Mouse (Mus musculus) urinary bladder, adult 2 months (tissue): ENCODE data around the gene Ppp5c. TPM values are rescaled to one million over a fixed set of nuclear protein-coding genes. Genes with fewer than 3 reads are reported as not detected.
"Not testable (repeated sequence)": the region's sequence is repeated elsewhere in the genome, so short reads cannot be mapped to it uniquely, and the experiment has no call there.

Source experiments
- DNase-seq: peaks from one replicate; pipeline ENCODE4 v3.0.0; 2022; ENCODE audit warnings: low spot score
- polyA plus RNA-seq: library from polyadenylated mRNA; depleted of rRNA; stranded (reverse); fragments of >200 nt; gene quantifications from 2 replicates; pipeline ENCODE4 v1.2.3, GENCODE M21; 2012; rRNA removed

The Ppp5c gene
- polyA plus RNA-seq = 104 and 116 TPM in 2 replicates

- peak; percentile 88 for DNase-seq
Observed at GRCm38 (mm10) chr7:17027588-17028343, at the start of gene Ppp5c. TSS of gene Ppp5c (minus strand) at chr7:17027924.

GRCm38 (mm10) chr7:17076542-17076941 is 48.8 kb upstream of the Ppp5c start:
- no peak for DNase-seq

DNA sequence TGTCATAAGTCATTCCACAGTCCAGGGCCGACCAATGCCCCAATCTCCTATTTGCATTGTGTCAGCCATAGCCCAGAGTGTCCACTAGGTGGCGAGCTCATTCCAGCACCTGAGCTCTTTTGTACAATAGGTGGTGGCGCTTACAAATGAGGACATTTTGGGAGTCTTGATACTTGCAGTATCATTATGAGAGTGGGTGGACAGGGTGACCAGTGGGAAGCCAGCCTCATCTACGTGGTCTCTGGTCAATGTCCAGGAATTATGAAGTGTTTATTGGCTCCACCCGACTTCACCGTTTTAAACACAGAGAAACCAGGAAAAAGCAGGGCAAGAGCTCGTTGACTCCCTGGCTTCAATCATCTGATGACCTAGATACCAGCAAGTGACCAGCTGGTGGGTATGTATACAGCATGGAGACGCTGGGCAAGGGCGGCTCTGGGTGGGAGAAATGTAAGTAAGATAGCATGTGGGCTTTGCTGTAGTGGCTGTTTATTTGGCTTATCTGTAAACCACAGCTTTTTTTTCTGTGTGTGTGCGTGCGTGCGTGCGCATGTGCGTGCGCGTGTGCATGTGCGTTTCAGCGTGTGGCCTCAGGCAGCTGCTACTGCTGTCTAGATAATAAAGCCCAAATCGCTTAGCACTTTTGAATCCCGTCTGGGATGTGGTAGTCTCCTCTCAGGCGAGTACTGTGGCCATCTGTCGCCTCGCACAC is 46.3 kb upstream of the Ppp5c start, which contains the start of gene Psg16:
TSS of gene Psg16 (plus strand) at position 137 of the 712 bp plus-strand sequence.
- no peak for DNase-seq

GRCm38 (mm10) chr7:17073513-17073903 is 45.8 kb upstream of the Ppp5c start:
- no peak for DNase-seq

- DNase-seq = not testable (repeated sequence)
Observed at GRCm38 (mm10) chr7:17067651-17068050, 39.9 kb upstream of the Ppp5c start.

DNA sequence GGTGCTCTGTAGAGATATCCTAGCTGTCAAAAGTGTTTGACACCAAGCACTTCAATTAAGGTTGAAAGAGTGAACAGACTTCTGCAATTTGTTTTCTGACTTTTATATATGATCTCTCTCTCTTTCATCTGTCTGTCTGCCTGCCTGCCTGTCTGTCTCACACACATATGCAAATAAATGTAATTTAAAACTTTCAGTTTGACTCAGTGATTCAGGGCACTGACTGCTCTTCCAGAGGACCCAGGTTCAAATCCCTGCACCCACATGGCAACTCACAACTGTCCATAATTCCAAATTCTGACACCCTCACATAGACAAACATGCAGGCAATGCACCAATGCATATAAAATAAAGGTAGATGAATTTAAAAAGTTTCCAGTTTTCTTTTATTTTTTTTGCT is 39.3 kb upstream of the Ppp5c start:
- no peak for DNase-seq

- peak; percentile 72 for DNase-seq
Observed at GRCm38 (mm10) chr7:17066412-17066811, 38.7 kb upstream of the Ppp5c start.

GRCm38 (mm10) chr7:17065620-17066019 is 37.9 kb upstream of the Ppp5c start:
- DNase-seq = no peak

GRCm38 (mm10) chr7:17062845-17063244 is 35.1 kb upstream of the Ppp5c start:
- no peak for DNase-seq

- no peak for DNase-seq
Observed at GRCm38 (mm10) chr7:17062389-17062788, 34.7 kb upstream of the Ppp5c start, which contains the start of gene Hif3a. TSS of gene Hif3a (minus strand) at chr7:17062427.

DNA sequence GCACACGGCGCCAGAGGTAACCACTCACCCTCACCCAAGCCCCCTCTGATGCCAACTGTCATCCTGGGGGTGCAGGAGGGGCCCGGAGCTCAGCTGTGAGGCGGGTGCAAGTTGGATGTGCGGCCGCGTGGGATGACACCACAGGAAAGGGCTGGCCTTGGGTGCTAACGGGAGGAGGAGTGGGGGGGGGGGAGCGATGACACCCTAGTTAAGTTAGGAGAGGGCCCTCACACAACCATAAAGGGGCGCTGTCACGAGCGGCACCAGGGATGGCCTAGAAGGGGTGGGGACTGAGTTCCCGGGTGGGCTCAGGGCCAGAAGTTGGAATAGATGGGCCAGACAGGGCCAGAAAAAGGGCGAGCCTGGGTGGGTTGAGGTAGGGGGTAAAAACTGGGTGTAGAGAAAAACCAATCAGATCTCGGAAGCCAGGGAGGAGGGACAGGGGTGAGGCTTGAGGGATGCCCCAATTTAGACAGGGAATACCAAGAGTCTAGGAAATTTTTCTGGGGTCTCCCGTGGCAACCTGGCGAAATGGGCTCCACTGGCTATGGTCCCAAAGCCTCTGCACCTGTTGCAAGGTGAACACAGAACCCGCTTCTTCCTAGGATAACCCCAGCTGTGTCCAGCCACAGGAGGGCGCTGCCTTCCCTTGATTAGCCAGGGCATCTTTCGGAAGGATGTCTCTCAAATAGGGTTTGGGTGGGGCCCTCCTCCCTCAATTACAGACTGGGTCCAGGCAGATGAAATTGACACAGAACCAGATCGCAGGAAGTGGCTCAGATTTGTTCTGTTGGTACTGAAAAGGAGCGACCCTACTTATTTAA is 33.3 kb upstream of the Ppp5c start:
- peak; percentile 33 for DNase-seq

DNA sequence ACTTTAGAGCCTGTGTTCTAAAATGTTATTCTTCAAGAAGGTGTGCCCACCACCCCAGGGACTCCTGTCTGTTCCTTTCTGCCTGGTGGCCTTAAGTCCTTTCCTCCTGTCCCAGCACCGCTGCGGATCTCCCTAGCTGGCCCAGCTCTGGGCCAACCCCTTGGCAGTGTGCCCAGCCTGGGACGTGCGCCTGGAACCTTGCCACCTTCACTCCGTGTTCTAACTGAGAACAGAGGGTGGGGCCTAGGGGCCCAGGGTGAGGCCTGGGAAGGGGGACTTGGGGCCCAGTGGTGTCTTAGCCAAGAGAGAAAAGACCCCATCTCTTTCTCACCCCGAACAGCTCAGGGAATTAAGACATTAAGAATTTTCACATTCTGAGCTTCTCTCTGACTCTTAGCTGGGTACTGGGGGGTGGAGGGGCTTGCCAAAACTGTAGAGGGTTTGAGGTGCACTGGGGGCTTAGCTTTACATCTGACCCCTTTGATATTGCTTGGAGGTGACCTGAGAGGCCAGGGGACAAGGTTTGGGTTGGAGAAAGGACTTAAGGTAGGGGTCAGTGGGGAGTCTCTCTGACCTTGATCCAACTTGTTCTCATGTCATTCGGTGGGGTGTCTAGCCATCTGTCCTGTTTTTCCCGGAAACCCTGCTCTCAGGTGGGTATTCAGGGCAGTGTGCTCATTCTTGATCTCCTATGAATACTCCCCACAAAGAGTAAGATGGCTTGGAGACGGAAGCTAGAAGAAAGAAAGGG is 32.5 kb upstream of the Ppp5c start:
- peak; percentile 89 for DNase-seq

DNA sequence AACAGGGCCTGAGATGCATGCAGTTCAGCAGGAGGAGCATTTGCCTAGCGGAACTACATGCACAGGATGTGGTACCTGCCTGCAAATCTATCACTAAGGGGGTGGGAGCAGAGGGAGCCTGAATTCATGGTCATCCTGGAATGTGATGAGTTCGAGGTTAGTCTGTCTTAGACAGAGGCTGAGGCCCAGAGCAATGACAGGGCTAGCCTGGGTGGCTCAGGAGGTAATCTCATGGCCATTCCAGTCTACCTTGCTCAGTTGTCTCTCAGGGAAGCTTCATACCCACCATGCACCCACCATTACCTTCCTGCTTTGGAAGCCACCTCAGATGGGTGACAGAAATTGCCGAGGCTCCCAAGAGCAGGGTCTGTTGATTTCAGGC is 31.7 kb upstream of the Ppp5c start:
- peak; percentile 21 for DNase-seq

GRCm38 (mm10) chr7:17058816-17059462 is 31.2 kb upstream of the Ppp5c start:
- peak; percentile 16 for DNase-seq

- peak; percentile 57 for DNase-seq
Observed at GRCm38 (mm10) chr7:17058071-17058689, 30.5 kb upstream of the Ppp5c start.

DNA sequence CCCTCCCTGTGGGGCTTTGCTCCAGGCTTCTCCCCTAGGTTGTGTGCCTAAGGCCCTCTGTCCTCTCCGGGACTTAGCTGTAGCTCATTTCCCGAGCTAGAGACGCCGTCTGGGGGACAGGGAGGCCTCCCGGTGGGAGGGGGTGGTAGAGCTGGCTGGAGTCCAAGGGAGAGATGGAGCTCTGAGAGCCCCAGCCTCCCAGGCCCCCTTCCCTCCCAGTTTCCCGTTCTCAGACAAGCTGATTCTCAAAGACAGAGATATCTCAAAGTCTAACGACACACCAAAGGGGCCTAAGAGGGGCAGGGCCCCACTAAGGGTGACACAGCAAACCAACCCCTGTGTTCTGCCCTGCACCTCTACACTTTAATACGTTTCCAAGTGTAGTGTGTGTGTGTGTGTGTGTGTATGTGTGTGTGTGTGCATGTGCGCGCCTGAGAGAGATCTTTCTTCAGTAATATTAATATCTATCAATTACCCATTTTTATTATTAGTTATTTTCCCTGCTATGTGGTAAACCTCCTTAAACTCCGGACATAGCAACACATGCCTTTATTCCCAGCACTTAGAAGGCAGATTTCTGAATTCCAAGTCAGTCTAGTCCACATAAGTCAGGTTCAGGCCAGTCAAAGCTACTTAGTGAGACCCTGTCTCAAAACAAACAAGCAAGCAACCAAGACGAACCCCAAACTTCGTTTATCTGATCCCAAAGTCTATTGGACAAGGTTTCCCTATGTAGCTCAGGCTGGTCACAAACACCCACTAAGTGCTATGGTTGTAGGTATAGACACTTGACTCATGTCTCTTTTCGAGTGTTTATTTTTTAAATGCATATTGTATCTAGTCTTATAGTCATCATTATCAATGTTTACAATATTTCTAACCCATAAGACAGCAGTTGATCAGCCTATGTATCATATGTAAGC is 29.1 kb upstream of the Ppp5c start:
- no peak for DNase-seq

DNA sequence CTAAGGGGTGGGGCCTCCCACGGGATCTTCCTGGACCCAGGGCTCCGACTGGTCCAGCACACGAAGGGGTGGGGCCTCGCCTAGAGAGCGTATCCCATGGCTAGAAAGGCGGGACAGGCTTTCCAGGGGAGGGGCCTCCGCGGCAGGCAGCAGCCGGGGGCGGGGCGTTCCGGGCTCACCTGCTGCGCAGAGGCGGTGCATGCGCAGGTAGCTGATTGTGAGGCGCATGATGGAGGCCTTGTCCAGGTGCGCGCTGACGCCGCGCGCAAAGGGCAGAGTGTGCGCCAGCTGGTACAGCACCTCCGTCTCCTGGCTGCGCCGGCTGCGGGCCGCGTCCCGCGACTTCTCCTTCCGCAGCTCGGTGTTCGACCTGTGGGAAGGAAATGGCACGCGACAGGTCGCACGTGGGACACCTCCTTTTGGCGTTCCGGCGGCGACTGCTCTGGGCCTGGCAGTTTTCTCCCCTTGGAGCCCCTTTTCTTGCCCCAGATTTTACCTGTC is 28.4 kb upstream of the Ppp5c start:
- peak; percentile 81 for DNase-seq

DNA sequence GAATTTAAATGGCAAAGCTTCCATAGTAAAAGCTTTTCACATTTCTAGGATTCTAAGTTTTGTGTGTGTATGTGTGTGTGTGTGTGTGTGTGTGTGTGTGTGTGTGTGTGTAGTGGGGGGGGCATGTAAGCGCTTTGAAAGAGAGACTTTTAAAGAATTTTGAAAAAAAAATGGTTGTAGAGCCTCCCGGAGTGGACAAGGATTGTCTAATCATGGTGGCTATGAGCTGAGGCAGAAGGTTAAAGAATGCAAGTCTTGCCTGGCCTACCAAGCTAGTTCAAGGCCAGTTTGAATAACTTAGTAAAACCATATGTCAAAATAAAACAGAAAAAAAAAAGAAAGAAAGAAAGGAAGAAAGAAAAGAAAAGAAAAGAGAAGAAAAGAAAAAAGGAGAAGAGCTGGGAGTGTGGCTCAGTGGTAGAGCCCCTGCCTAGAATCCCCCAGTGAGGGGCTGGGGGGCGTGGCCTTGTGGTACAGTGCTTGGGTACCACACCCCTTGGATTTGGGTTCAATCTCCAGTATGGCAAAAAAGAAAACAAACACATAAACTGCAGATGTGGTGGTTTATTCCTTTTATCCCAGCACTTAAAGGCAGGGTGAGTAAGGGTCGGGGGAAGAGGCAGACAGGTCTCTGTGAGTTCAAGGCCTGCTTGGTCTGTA is 27.7 kb upstream of the Ppp5c start:
- DNase-seq = no peak
